Mouse (Mus musculus) natural killer cell, adult 2 months (primary cell): Measurements from ENCODE around the gene Lce1h.

Source experiments
- DNase-seq, 2 experiments: peaks; one replicate each; pipeline ENCODE4 v3.0.0; 2022; ENCODE audit warnings: low spot score in 2 of 2

Lce1h gene

DNA sequence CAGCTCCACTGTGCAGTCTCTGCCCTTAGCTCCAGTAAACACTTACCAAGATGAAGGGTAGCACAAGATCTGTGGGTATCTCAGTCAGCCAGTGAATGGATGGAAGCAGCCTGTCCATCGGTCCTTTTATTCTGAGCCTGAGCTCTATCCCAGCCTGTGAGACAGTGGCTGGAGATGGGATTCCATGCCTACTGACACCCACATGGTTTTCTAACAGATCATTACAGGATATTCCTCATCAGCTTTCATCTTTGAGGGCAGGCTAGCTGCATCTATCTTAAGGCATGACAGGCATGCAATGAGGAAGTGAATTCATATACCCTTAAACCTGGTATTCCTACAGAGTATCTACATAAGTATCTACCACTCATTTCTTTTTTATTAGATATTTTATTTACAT is at the start of gene Lce1h:
Gene Lce1h, minus strand, starts transcription at position 101 of the 400 bp plus-strand sequence.
- no peak for DNase-seq

DNA sequence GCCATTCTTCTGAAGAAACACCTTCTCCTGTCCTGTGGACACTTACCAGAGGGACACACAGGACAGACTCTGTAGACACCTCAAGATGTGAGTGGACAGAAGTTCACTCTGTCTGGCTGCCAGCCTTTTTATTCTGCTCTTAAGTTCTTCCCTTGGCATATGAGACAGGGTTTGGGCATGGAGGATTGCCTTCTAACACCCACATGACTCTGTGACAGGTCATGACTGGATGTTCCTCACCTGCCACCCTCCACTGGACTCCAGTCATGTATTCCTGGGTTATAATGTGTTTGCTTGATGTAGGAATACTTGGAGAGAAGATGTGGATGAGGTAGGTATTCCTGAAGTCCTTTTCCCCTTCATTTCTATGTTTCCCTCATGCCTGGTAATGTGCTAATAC is 42.9 kb upstream of the Lce1h start, which contains the start of gene Lce1k:
Gene Lce1k, minus strand, starts transcription at position 101 of the 400 bp plus-strand sequence.
- no peak for DNase-seq

DNA sequence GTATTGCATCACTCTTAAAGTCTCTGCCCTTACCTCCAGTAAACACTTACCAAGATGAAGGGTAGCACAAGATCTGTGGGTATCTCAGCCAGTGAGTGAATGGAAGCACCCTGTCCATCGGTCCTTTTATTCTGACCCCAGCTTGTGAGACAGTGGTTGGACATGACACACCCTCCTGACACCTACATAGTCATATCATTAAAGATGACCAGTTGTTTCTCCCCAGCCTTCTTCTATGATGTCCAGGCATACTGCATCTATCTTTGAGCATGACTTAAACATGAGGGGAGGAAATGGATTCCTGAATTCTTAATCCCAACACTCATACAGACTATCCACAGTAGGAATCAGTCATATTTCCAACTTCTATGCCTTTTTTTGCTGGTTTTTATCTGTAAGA is 25.5 kb upstream of the Lce1h start, which contains the start of gene Lce1j:
Gene Lce1j, minus strand, starts transcription at position 101 of the 400 bp plus-strand sequence.
- DNase-seq = no peak

DNA sequence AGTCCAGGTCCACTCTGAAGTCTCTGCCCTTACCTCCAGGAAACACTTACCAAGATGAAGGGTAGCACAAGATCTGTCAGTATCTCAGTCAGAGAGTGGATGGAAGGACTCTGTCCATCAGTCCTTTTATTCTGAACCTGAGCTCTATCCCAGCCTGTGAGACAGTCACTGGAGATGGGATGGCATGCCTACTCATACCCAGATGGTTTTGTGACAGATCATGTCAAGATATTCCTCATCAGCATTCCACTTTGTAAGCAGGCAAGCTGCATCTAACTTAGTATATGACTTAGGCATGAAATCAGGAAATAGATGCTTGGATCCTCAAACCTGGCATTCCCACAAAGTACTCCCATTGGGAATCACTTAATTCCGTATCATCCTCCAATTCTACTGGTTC is 13.9 kb upstream of the Lce1h start, which contains the start of gene Lce1i:
Gene Lce1i, minus strand, starts transcription at position 101 of the 400 bp plus-strand sequence.
- DNase-seq = no peak

DNA sequence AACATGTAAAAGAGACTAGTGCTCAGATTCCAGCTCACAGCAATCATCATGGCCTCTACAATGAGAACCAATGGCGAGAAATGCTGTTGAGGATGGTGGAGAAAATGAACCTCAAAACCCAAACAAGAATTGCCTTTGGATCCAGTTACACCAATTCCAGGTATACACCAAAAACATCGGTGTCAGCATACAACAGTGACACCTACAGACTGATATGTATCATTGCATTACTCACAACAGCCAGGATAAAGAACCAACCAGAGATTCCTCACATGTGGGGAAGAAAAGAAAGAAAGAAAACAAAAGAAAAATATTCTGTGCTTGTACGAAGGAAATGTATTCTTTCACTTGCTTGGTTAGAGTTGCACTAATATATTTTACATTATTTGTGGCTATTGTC is 6.7 kb upstream of the Lce1h start:
- DNase-seq = no peak

DNA sequence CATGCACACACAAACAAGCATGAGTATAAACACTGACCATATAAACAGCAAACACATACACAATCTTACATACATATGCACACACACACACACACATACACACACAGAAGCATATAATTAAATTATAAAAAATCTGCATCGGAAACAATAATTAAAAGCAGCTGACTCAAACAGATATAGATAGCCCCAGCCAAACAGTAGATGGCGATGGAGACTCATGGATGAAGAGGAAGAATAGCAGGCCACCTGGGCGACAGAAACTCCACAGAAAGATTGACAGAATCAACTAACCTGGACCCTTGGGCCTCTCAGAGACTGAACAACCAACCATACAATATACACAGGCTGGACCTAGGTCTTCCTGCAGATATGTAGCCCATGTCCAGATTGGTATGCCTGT is 11.7 kb downstream of the Lce1h start:
- no peak for DNase-seq

DNA sequence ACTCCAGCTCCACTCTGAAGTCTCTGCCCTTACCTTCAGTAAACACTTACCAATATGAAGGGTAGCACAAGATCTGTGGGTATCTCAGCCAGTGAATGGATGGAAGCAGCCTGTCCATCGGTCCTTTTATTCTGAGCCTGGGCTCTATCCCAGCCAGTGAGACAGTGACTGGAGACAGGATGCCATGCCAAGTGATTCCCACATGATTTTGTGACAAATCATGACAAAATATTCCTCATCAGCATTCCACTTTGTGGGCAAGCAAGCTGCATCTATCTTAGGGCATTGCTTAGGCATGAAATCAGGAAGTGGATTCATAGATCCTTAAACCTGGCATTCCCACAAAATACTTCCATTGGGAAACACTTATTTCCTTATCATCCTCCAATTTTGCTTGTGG is 12.6 kb downstream of the Lce1h start, which contains the start of gene Lce1g:
Gene Lce1g, minus strand, starts transcription at position 101 of the 400 bp plus-strand sequence.
- no peak for DNase-seq

DNA sequence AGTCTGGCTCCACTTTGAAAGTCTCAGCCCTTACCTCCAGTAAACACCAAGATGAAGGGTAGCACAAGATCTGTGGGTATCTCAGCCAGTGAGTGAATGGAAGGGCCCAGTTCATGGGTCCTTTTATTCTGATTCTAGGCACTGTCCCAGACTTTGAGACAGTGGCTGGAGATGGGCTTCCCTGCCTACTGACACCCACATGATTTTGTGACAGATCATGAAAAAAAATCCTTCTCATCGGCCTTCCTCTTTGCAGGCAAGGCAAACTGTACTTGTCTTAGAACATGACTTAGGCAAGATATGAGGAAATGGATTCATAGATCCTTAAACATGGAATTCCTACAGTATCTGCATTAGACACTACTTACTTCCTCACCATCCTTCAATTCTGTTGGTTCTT is 25.9 kb downstream of the Lce1h start, which contains the start of gene Gm38119:
Gene Gm38119, minus strand, starts transcription at position 101 of the 400 bp plus-strand sequence.
- DNase-seq = no peak

DNA sequence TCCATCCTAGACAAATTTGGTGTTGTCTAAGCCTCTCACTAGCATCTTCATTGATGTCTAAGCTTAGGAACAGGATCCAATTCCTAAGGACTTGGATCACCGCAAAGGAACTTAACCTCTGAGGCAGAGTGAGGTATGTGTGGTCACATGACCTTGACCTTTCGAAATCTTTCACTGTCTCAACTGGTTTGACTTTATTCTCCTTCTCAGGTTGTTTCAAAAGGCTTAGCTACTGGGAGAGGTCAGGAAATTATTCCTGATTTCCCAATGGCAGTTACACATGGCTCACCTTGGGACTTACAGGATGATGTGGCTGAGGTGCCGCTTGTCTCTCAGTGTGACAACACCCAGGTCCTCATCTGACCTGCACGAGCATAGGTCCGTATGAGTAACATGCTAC is 42.2 kb downstream of the Lce1h start:
- no peak for DNase-seq

DNA sequence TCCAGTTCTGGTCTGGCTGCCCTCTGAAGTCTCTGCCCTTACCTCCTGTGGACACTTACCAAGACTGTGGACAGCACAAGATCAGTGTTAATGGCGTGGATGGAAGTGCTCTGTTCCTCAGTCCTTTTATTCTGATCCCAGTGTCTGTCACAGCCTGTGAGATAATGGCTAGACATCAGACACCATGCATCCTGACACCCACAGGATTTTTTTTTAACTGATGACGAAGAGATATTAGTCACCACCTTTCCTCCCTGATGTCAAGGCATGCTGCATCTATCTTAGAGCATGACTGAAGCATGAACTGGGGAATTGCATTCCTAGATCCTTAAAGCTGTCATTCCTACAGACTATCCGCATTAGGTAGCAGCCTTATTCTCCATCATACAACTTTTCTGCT is 44.6 kb downstream of the Lce1h start, which contains the start of gene Lce1f:
Gene Lce1f, minus strand, starts transcription at position 101 of the 400 bp plus-strand sequence.
- DNase-seq = no peak

DNA sequence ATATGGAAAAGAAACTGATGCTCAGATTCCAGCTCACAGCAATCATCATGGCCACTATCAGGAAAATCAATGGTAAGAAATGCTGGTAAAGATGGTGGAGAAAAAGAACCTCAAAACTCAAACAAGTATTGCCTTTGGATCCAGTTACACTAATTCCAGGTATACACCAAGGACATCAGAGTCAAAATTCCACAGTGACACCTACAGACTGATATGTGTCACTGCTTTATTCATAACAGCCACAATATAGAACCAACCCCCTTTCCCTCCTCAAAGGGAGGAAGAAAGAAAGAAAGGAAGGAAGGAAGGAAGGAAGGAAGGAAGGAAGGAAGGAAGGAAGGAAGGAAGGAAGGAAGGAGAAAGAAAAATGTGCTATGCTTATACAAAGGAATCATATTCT is 49.7 kb downstream of the Lce1h start:
- DNase-seq = no peak
